Mouse (Mus musculus) adrenal gland, postnatal 25 days (tissue): Measurements from ENCODE around the gene Cyp4a31. TPM values are rescaled to one million over a fixed set of nuclear protein-coding genes. Genes with fewer than 3 reads are reported as not detected.
"Not testable (repeated sequence)": the region's sequence is repeated elsewhere in the genome, so short reads cannot be mapped to it uniquely, and the experiment has no call there.

ENCODE experiments used
- DNase-seq: peaks from one replicate; pipeline ENCODE4 v3.0.0; 2021; ENCODE audit warnings: mixed read lengths
- long read RNA-seq: library from polyadenylated mRNA; stranded (forward); transcript quantifications from one replicate; pipeline ENCODE4 v2.0.0, GENCODE M21; 2021
- total RNA-seq: library from RNA; stranded (reverse); gene quantifications from 2 replicates; pipeline ENCODE4 v1.2.3, GENCODE M21; 2021

Gene Cyp4a31
- 0.43 TPM in 1 of 2 replicates, not detected in the other for total RNA-seq
- long read RNA-seq, partial matches to known transcripts, result 5 of 7 reads
- long read RNA-seq, other reads (novel, unspliced or antisense), result 2 of 7 reads

DNA sequence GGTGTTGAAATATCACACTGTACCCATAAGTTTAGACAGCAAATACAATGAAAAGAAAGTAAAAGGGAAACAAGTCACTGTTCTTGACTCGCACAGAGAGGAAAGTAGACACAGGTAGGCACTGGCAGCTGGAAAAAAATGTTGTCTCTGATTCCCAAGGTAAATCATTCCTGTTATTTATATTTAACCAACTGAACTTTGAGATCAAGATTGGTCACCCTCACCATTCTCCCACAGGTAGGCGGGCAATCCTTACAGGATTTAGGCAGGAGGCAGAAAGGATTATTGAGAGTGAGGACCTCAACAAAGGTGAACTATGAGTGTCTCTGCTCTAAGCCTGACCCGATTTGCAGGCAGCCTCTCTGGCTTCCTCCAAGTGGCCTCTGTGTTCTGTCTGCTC lies at the start of gene Cyp4a31:
Gene Cyp4a31, plus strand, starts transcription at position 249 of the 400 bp plus-strand sequence.
- no peak for DNase-seq

DNA sequence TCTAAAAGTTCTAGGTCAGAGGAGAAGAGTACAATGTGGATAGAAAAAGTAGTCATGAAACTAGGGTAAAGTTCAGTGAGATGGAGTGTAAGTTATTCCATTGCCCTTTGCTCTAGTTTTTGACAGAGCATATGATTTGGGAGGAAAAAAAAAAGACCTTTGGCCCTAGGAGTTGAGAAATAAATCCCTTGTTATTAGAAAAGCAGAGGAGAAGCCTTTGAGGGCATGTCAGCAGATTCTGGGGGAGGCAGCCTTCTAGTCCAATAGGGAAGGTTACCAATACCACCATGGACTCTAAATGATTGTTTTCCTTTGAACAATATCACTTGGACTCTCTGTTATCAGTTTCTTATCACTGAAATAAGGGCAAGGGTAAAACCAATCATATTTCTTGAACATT lies 49.5 kb upstream of the Cyp4a31 start:
- not testable (repeated sequence) for DNase-seq

DNA sequence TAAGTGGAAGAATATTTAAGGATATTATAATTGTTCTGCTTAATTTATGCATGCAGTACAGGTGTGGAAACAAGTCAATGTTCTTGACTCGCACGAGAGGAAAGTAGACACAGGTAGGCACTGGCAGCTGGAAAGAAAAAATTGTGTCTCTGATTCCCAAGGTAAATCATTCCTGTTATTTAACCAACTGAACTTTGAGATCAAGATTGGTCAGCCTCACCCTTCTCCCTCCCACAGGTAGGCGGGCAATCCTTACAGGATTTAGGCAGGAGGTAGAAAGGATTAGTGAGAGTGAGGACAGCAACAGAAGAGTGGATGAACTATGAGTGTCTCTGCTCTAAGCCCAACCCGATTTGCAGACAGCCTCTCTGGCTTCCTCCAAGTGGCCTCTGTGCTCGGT lies 45.4 kb upstream of the Cyp4a31 start, which contains the start of gene Cyp4a10:
Gene Cyp4a10, plus strand, starts transcription at position 265 of the 400 bp plus-strand sequence.
- DNase-seq, result not testable (repeated sequence)

DNA sequence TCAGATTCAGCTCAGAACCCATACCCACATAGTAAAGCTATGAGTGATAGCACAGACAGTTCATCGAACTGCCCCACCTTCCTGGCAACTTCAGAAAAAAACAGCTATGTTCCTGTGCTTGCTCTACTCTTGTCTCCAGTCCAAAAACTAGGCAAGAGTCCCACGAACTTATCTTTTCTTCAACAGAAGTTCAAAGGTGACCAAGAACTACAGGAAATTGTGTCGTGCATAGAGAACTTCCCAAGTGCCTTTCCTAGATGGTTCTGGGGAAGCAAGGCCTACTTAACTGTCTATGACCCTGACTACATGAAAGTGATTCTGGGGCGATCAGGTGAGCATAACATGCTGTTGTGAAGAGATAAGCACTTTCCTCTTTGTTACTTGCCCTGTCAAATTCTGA lies 44.0 kb upstream of the Cyp4a31 start:
- DNase-seq, result no peak

DNA sequence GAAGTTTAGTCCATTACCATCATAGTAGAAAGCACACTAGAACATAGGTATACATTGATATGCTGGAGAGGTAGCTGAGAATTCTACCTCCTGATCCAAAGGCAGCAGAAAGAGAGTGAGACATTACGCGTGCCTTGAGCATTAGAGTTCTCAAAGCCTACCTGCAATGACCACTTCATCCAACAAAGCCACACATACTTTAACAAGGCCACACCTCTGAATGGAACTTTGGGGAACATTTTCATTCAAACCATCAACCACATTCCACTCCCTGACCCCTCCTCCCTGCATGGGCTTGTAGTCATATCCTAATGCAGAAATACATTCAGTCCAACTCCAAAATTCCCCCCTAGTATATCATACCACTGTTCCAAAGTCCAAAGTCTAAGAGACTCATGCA lies 41.7 kb upstream of the Cyp4a31 start:
- DNase-seq, result no peak

DNA sequence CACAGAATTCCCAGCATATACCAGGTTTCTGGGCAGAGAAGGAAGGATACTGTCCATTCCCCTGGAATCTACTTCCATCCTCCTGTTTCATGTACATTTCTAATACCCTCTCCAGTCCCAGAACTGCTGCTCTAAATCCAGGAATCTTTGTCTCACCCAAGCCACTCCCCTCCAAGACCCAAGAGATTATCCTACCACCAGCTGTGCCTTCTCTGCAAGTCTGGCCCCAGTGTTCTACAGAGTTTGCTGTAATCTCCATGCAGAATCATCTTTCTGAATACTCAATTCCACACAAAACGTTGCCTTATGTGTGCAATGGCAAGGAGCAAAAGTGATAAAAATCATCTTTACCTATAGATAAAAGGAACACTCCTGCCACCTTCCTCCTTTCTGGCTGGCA lies 18.3 kb upstream of the Cyp4a31 start:
- DNase-seq, result no peak

DNA sequence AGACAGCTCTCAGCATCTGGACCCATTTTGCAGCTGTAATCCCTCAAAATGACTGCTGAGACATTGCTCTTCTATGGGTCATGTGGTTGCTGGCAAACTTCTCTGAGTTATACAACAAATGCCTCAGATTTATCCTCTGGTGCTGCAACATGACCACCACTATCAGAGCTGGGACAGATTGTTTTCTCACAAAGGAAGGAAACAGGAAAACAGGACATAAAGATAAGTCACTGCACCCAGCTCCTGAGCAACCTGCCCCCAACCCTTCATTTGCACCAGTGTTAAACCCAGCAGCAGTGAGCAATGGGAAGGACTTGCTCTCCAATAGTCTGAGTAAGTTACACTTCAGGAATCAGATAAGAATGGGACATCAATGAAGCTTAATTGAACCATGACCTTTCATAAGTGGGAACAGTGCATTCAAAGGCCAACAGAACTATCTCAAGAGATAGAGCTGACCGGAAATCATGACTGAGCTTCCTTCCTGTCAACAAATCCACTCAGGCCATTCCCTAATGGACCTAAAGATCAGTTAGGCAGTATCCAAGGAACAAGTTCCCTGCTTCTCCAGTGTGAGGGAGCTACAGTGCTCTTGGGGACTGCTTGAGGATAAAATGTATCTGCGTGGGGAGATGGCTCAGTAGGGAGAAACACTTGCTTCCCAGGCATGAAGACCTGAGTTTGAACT lies 17.2 kb upstream of the Cyp4a31 start:
- no peak for DNase-seq

DNA sequence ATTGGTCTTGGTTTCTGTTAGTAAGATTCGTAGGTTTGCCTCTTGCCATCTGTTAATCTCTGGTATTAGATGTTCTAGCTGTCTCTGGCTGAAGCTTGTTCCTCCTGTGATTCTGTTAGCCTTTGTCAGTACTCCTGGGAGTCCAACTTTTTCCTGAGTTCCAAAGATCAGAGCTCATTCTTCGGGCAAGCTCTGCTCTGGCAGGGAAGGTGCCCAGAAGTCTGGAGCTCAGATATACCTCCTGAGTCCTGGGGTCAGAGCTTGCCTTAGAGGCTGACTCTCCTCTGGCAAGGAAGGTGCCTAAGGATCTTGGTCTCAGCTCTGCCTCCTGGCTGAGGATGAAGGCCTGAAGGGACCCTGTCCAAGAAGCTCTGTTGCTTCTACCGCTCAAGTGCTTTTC lies 10.7 kb upstream of the Cyp4a31 start:
- DNase-seq, result no peak

DNA sequence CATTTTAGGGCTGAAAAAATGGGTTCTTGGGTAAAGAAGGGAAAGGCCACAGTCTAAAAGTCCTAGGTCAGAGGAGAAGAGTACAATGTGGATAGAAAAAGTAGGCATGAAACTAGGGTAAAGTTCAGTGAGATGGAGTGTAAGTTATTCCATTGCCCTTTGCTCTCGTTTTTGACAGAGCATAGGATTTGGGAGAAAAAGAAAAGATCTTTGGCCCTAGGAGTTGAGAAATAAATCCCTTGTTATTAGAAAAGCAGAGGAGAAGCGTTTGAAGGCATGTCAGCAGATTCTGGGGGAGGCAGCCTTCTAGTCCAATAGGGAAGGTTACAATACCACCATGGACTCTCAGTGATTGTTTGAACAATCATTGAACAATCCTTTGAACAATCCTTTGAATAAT lies 7.9 kb upstream of the Cyp4a31 start:
- no peak for DNase-seq

DNA sequence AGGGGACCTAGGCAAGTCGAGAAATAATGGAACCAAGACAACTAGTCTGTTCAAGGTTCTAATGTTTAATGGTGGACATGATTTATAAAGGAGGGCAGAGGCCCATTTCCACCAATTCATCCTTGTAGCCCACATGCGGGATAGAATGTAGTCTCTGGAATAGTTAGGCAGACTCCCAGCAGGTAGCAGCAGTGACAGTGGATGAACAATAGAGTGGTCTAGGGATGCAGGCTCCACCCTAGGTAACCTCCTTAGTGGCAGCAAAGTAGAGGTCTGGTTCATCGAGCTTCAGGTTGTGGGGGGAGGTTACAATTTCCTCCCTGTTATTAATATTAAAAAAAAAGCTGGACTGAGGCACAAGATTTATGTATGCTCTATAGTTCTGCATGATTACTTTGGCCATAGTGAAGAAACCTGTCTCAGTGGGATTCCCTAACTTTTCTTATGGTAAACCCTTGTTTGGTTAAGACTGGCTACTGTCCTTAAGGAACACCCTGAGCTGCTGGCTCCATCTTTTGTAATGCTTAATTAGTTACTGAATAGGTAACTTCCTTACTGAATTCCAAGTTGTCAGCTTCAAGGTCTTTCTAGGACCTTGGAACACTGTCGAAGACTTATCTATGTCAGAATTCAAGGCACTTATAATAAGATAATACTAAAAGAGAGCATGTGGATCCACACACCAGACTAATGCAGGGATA lies 5.4 kb upstream of the Cyp4a31 start:
- no peak for DNase-seq

DNA sequence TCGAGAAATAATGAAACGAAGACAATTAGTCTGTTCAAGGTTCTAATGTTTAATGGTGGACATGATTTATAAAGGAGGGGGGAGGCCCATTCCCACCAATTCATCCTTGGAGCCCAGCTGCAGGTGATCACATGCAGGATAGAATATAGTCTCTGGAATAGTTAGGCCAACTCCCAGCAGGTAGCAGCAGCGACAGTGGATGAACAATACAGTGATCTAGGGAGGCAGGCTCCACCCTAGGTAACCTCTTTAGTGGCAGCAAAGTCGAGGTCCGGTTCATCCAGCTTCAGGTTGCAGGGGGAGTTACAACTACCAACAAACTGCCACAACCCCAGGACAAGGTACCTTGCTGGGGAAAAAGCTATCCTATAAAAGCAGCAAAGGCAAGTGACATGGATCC lies 2.2 kb upstream of the Cyp4a31 start:
- not testable (repeated sequence) for DNase-seq

DNA sequence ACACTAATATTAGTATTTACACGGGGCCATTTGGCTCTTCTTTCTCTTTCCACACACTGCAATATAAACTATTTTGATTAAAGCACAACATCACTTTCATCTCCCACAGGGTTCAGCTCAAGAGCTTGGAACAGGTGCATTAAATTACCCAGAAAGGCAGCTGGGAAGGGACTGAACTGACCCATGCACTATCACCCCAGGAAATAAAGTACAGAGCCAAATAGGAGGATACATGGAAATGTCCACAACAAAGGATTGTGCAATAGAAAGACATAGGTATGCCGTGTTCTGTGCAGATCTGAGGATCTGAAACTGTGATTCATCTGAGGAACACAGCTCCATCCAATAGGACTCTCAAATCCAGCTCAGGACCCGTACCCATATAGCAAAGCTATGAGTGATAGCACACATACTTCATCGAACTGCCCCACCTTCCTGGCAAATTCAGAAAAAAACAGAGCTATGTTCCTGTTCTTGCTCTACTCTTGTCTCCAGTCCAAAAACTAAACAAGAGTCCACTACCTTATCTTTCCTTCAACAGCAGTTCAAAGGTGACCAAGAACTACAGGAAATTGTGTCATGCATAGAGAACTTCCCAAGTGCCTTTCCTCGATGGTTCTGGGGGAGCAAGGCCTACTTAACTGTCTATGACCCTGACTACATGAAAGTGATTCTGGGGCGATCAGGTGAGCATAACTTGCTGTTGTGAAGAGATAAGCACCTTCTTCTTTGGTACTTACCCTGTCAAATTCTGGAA lies 1.2 kb downstream of the Cyp4a31 start:
- DNase-seq, result not testable (repeated sequence)

DNA sequence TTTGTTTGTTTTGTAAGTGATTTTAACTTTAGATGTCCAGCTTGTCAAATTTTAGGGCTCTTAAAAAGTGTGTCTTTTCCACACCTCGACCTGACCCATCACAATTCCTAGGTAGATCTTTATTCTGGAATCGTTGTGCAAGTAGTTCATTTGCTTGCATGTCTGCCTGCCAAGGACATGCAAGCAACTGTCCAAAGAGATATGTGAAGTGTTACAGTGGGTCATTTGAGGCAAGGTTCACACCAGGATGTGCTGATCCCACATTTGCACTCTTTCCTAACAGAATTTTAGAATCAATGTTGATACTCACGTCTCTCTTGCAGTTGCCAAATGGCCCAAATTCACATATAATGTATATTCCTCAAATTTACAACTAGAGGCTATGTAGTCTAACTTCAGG lies 11.8 kb downstream of the Cyp4a31 start:
- no peak for DNase-seq

DNA sequence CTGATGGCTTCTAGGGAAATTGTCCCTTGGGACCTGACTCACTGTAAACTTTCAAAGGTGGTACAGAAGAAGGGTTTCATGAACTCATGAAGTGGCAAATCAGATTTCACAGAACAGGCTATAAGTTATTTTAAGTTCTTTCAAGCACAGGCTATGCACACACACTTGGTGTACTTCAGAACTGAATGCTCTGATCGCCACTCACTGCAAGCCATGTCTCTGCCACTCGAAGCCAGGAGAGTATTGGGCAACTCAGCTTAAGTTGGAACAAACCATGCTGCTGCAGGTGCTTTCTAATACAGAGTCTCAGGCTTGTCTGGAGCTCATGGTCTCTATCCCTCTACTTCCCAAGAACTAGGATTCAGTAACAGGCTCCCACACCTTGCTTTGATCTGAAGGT lies 12.3 kb downstream of the Cyp4a31 start:
- DNase-seq, result no peak

DNA sequence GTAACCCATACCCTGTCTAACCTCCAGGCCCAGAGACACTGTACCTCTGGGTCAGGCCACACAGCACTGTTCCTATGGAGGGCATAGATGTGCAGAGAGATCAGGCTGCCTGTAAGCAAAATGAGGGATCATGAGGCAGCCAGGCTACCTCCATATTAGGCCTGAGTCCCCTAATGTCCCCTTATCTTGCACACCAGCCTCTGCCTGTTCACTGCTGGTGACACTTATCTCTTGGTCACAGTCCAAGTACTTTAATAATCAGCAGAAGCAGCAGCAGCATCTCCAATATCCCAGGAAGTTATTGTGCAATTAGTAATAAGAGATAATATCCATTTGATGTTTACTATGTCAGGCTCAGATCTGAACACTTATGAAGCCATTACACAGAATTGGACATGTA lies 19.6 kb downstream of the Cyp4a31 start:
- DNase-seq, result no peak

DNA sequence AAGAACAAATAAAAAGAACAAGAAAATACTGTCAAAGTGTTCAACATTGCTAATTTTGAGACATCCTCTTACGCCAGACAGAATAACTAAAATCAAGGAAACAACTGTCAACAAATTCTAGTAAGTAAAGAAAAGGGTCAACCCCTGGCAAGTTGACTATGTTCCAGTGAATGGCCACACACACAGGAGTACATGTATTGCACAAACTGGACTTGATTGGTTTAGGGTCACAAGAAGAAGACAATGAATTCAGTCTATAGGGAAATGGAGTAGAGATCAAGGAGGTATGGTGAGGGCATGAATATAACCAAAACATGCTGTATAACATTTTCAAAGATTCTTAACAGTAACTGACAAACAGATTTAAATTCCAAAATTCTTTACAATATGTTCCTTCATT lies 32.9 kb downstream of the Cyp4a31 start:
- DNase-seq, result no peak

DNA sequence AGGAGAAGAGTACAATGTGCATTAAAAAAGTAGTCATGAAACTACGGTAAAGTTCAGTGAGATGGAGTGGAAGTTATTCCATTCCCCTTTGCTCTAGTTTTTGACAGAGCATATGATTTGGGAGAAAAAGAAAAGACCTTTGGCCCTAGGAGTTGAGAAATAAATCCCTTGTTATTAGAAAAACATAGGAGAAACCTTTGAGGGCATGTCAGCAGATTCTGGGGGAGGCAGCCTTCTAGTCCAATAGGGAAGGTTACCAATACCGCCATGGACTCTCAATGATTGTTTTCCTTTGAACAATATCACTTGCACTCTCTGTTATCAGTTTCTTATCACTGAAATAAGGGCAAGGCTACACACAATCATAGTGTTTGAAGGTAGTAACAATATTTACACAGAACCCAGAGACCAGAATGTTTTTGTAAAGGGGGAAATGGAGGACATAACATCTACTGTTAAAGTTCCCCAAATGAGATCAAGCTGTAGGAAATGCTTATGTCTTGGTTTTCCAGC lies 33.4 kb downstream of the Cyp4a31 start:
- DNase-seq, result no peak

DNA sequence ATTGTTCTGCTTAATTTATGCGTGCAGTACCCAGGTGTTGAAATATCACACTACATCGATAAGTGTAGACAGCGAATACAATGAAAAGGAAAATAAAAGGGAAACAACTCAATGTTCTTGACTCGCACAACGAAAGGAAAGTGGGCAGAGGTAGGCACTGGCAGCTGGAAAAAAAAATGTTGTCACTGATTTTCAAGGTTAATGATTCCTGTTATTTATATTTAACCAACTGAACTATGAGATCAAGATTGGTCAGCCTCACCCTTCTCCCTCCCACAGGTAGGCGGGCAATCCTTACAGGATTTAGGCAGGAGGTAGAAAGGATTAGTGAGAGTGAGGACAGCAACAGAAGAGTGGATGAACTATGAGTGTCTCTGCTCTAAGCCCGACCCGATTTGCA lies 37.2 kb downstream of the Cyp4a31 start, which contains the start of gene Cyp4a32:
Gene Cyp4a32, plus strand, starts transcription at position 359 of the 400 bp plus-strand sequence.
- not testable (repeated sequence) for DNase-seq

DNA sequence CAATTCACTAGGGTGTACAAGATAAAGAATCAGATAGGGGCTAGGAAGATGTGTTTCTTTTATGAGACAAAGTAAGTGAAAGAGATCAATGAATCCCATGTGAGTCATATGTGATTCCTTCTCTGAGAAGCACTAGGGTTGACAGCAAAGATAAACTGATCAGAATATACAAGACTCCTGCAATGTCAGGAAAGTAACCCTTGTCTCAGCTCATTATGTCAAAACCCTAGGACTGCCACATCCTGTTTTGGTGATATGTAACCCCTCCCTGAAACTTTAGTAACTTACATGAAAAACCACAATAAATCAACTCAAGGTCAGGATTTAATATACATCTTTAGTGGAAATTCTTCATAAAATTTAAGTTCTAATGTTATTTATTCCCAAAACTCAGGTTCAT lies 50.6 kb downstream of the Cyp4a31 start:
- no peak for DNase-seq

DNA sequence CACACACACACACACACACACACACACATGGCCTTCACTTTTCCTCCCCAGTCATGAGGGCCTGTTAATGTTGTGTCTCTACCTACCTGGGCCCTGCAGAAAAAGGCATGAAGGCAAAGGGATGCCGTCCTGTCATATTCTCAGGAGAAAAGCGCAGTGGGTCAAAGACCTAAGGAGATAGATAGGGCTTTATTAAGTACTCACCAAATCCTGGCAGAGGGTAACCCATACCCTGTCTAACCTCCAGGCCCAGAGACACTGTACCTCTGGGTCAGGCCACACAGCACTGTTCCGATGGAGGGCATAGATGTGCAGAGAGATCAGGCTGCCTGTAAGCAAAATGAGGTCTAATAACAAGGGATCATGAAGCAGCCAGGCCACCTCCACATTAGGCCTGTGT lies 62.1 kb downstream of the Cyp4a31 start:
- not testable (repeated sequence) for DNase-seq
